8 mouse cellular contexts compared by ENCODE assay signal in genomic region chrX:121232142-121233000, GRCm38 (mm10).
DNase-seq lines count a peak whose midpoint lies in the region; ATAC-seq and TF ChIP-seq lines count a peak whose summit lies in the region.
"Had no signal": no experiment of that assay in that cellular context is flagged by ENCODE, and none has a peak within 500 bp of the region (broad histone marks: within the 10 kb centered on the region; RNA-seq: fewer than 3 reads in every experiment).

No protein-coding gene starts in this region.

- H3K27me3 ChIP-seq in ES-Bruce4 (ENCODE audit: control insufficient read depth, insufficient read depth, low read length, poor library complexity, severe bottlenecking) = no peaks in the 10 kb centered on the region
- no peaks in the 10 kb centered on the region for H3K27me3 ChIP-seq in forebrain, postnatal 0 days (ENCODE audit: insufficient read depth, low read length)
- no peaks in the 10 kb centered on the region for H3K27me3 ChIP-seq in midbrain, embryonic 13.5 days
- H3K27me3 ChIP-seq in cerebellum, adult 2 months (ENCODE audit: control insufficient read depth, insufficient read depth, low read length) = no peaks in the 10 kb centered on the region

- peaks cover 2% of the 10 kb centered on the region for H3K4me1 ChIP-seq in ES-Bruce4 (ENCODE audit: control insufficient read depth, insufficient read depth, low read length)
- no peaks in the 10 kb centered on the region for H3K4me1 ChIP-seq in forebrain, postnatal 0 days (ENCODE audit: insufficient read depth)
- H3K4me1 ChIP-seq in midbrain, embryonic 13.5 days (replicated peaks) = peaks cover 6% of the 10 kb centered on the region
- no peaks in the 10 kb centered on the region for H3K4me1 ChIP-seq in cerebellum, adult 2 months (ENCODE audit: control insufficient read depth, insufficient read depth, low read length)

- no peak overlapping the region for H3K9ac ChIP-seq in ES-Bruce4 (ENCODE audit: low read depth, poor library complexity, severe bottlenecking)
- no peak overlapping the region for H3K9ac ChIP-seq in forebrain, postnatal 0 days
- H3K9ac ChIP-seq in midbrain, embryonic 13.5 days (replicated peaks) = no peak overlapping the region

- TF ChIP-seq EP300 in ES-Bruce4 (IDR thresholded peaks at IDR 0.05; ENCODE audit: insufficient read depth, low read depth, low read length) = no peak

- DNase-seq in Muller cell, postnatal 12 days (ENCODE audit: inconsistent ontology term) = peak; percentile 72
- DNase-seq in forebrain, postnatal 0 days = peak; percentile 2
- DNase-seq in cerebellum, adult 2 months = no peak
- no peak for DNase-seq in ovary, postnatal 36 days (ENCODE audit: low spot score)
- DNase-seq in spleen, postnatal 14 days (ENCODE audit: low spot score in 2 of 2) = no peak
- DNase-seq: heart, adult 11 months had no signal

- TF ChIP-seq CTCF in ES-Bruce4 (IDR thresholded peaks at IDR 0.05; ENCODE audit: low read depth, low read length) = no peak
- no peak for TF ChIP-seq CTCF in forebrain, postnatal 0 days (IDR thresholded peaks at IDR 0.05; ENCODE audit: low read depth)
- TF ChIP-seq CTCF in cerebellum, adult 2 months (IDR thresholded peaks at IDR 0.05; ENCODE audit: borderline replicate concordance, insufficient read depth, low read depth, low read length) = no peak

- 25% methylated on average over 3 of the region's 3 CpGs for WGBS in forebrain, postnatal 0 days
- WGBS in midbrain, embryonic 13.5 days = 27% methylated on average over 3 of the region's 3 CpGs
- 25% methylated on average over 3 of the region's 3 CpGs for WGBS in cerebellum, adult 2 months

- H3K4me2 ChIP-seq in forebrain, postnatal 0 days (ENCODE audit: low read depth) = no peak overlapping the region
- H3K4me2 ChIP-seq in midbrain, embryonic 13.5 days (replicated peaks) = no peak overlapping the region

- H3K4me3 ChIP-seq in ES-Bruce4 (ENCODE audit: low read depth, low read length) = no peak overlapping the region; the same call in 1 of the 2 replicates
- no peak overlapping the region for H3K4me3 ChIP-seq in forebrain, postnatal 0 days (ENCODE audit: low read depth, low read length)
- no peak overlapping the region for H3K4me3 ChIP-seq in midbrain, embryonic 13.5 days (replicated peaks)
- H3K4me3 ChIP-seq in cerebellum, adult 2 months (replicated peaks; ENCODE audit: insufficient read depth, low read depth, low read length) = no peak overlapping the region

- TF ChIP-seq POLR2A in ES-Bruce4 (IDR thresholded peaks at IDR 0.05; ENCODE audit: insufficient read depth, low read length) = no peak
- no peak for TF ChIP-seq POLR2A in cerebellum, adult 2 months (IDR thresholded peaks at IDR 0.05; ENCODE audit: borderline replicate concordance, insufficient read depth, low read length)

- peak overlapping the region; percentile 85 for H3K27ac ChIP-seq in ES-Bruce4 (ENCODE audit: insufficient read depth, low read length)
- H3K27ac ChIP-seq in forebrain, postnatal 0 days (ENCODE audit: low read depth, low read length) = no peak overlapping the region
- H3K27ac ChIP-seq in midbrain, embryonic 13.5 days = no peak overlapping the region
- no peak overlapping the region for H3K27ac ChIP-seq in cerebellum, adult 2 months (ENCODE audit: insufficient read depth, low read length)

- no peaks in the 10 kb centered on the region for H3K36me3 ChIP-seq in ES-Bruce4 (ENCODE audit: control insufficient read depth, insufficient read depth, low read length, poor library complexity, severe bottlenecking)
- no peaks in the 10 kb centered on the region for H3K36me3 ChIP-seq in forebrain, postnatal 0 days (ENCODE audit: insufficient read depth)
- no peaks in the 10 kb centered on the region for H3K36me3 ChIP-seq in midbrain, embryonic 13.5 days

- H3K9me3 ChIP-seq in ES-Bruce4 (replicated peaks; ENCODE audit: control insufficient read depth, insufficient read depth, low read length, poor library complexity, severe bottlenecking) = no peaks in the 10 kb centered on the region
- no peaks in the 10 kb centered on the region for H3K9me3 ChIP-seq in forebrain, postnatal 0 days (ENCODE audit: low read length)
- H3K9me3 ChIP-seq in midbrain, embryonic 13.5 days = no peaks in the 10 kb centered on the region

- peak; percentile 81 for ATAC-seq in forebrain, postnatal 0 days
- peak; percentile 94 for ATAC-seq in midbrain, embryonic 13.5 days

Comparison
In these comparisons a context has a peak if more than half of its experiments do, and no peak if none do; other contexts are left out.
1. DNase-seq: peak in Muller cell, postnatal 12 days (single experiment) and forebrain, postnatal 0 days (single experiment); none in cerebellum, adult 2 months (0 of 2), ovary, postnatal 36 days (single experiment) and spleen, postnatal 14 days (0 of 2).